In the genomic region with DNA sequence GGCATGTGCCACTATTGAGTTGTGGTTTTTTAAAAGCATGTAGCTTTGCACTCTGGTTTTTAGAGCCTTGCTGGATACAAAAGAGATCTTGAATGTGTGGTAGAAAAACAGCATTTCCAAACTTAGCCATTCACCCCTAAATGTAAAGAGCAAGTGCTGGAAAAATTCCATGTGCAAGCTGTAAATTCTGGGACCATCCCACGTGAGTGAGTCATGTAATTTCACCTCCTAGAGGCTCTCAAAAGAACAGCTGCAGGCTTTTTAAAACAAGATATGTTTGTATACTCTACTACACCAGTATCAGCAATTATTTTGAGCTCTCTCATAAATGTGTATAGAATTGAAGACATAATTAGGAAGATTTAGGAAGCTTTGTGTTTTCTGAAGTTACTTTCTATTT, we compare ENCODE assay signal across 15 mouse cellular contexts.
DNase-seq lines count a peak whose midpoint lies in the region; ATAC-seq and TF ChIP-seq lines count a peak whose summit lies in the region.
"Had no signal": no experiment of that assay in that cellular context is flagged by ENCODE, and none has a peak within 500 bp of the region (broad histone marks: within the 10 kb centered on the region; RNA-seq: fewer than 3 reads in every experiment).

No protein-coding gene starts in this region.

- WGBS in kidney, embryonic 14.5 days = 10% methylated on average over 1 of the region's 1 CpGs
- WGBS in forebrain, postnatal 0 days = 15% methylated on average over 1 of the region's 1 CpGs

- no peak overlapping the region for H3K4me3 ChIP-seq in kidney, embryonic 14.5 days (ENCODE audit: low read length)
- no peak overlapping the region for H3K4me3 ChIP-seq in left cerebral cortex, adult 2 months
- no peak overlapping the region for H3K4me3 ChIP-seq in forebrain, postnatal 0 days (ENCODE audit: low read depth, low read length)
- H3K4me3 ChIP-seq: heart, embryonic 12.5 days; intestine, embryonic 15.5 days had no signal

- peak; percentile 30 for TF ChIP-seq CTCF in left cerebral cortex, adult 2 months (IDR thresholded peaks at IDR 0.05)
- no peak for TF ChIP-seq CTCF in forebrain, postnatal 0 days (IDR thresholded peaks at IDR 0.05; ENCODE audit: low read depth)

- no peaks in the 10 kb centered on the region for H3K36me3 ChIP-seq in kidney, embryonic 14.5 days (ENCODE audit: control insufficient read depth, insufficient read depth, low read length)
- H3K36me3 ChIP-seq in forebrain, postnatal 0 days (ENCODE audit: insufficient read depth) = no peaks in the 10 kb centered on the region
- H3K36me3 ChIP-seq: G1E; heart, embryonic 12.5 days; intestine, embryonic 15.5 days had no signal

- DNase-seq in kidney, adult 8-10 months = no peak
- peak; percentile 29 to 60 for DNase-seq in right cerebral cortex, adult 2 months (ENCODE audit: low spot score in 2 of 2)
- no peak for DNase-seq in right cerebral cortex, postnatal 10 days (ENCODE audit: low spot score in 2 of 2)
- DNase-seq in left cerebral cortex, adult 2 months (ENCODE audit: extremely low spot score in 1 of 2, low spot score in 2 of 2) = peak; percentile 21
- DNase-seq in forebrain, postnatal 0 days = no peak
- no peak for DNase-seq in c-Kit-positive CD71-positive TER-119-positive erythroid progenitor cells, embryonic 14.5 days (ENCODE audit: low spot score)
- DNase-seq: cerebellum, adult 11-12 months; gastrocnemius, postnatal 36 days; thymus, postnatal 36 days had no signal

- H3K4me2 ChIP-seq in kidney, embryonic 14.5 days (replicated peaks; ENCODE audit: low read depth, low read length) = no peak overlapping the region
- H3K4me2 ChIP-seq in forebrain, postnatal 0 days (ENCODE audit: low read depth) = no peak overlapping the region
- H3K4me2 ChIP-seq: heart, embryonic 12.5 days; intestine, embryonic 15.5 days had no signal

- H3K27ac ChIP-seq in kidney, embryonic 14.5 days (ENCODE audit: low read depth, low read length) = peak overlapping the region; percentile 59; the same call in 1 of the 2 replicates
- no peak overlapping the region for H3K27ac ChIP-seq in left cerebral cortex, adult 2 months
- no peak overlapping the region for H3K27ac ChIP-seq in forebrain, postnatal 0 days (ENCODE audit: low read depth, low read length)
- H3K27ac ChIP-seq: intestine, embryonic 15.5 days had no signal

- no peaks in the 10 kb centered on the region for H3K4me1 ChIP-seq in kidney, embryonic 14.5 days (ENCODE audit: control insufficient read depth, insufficient read depth, low read length)
- no peaks in the 10 kb centered on the region for H3K4me1 ChIP-seq in forebrain, postnatal 0 days (ENCODE audit: insufficient read depth)
- H3K4me1 ChIP-seq: heart, embryonic 12.5 days; intestine, embryonic 15.5 days had no signal

- intact Hi-C loops in left cerebral cortex, adult 2 months (cut with DNase I) = loop anchor here (10.0 kb wide), 1 partner anchor 129 kb away; no protein-coding TSS in a partner anchor

- ATAC-seq in kidney, embryonic 14.5 days (ENCODE audit: low FRiP score, low TSS enrichment) = 0 out of 2 replicates have a peak, but pooled peaks have one; percentile 64
- ATAC-seq in forebrain, postnatal 0 days = no peak
- ATAC-seq: activated CD4-positive, CD25-positive, alpha-beta regulatory T cell, adult 4 months; forebrain, embryonic 16.5 days; intestine, embryonic 15.5 days had no signal

- no peaks in the 10 kb centered on the region for H3K27me3 ChIP-seq in kidney, embryonic 14.5 days (ENCODE audit: control insufficient read depth, insufficient read depth, low read length)
- H3K27me3 ChIP-seq in forebrain, postnatal 0 days (ENCODE audit: insufficient read depth, low read length) = no peaks in the 10 kb centered on the region
- H3K27me3 ChIP-seq: heart, embryonic 12.5 days; intestine, embryonic 15.5 days had no signal

- no peak overlapping the region for H3K9ac ChIP-seq in kidney, embryonic 14.5 days (ENCODE audit: low read depth, low read length)
- no peak overlapping the region for H3K9ac ChIP-seq in forebrain, postnatal 0 days
- H3K9ac ChIP-seq: heart, embryonic 12.5 days; intestine, embryonic 15.5 days had no signal

- no peaks in the 10 kb centered on the region for H3K9me3 ChIP-seq in kidney, embryonic 14.5 days (ENCODE audit: control insufficient read depth, low read length)
- H3K9me3 ChIP-seq in forebrain, postnatal 0 days (ENCODE audit: low read length) = no peaks in the 10 kb centered on the region
- H3K9me3 ChIP-seq: G1E; intestine, embryonic 15.5 days had no signal

Comparison
In these comparisons a context has a peak if more than half of its experiments do, and no peak if none do; other contexts are left out.
1. DNase-seq: peak in right cerebral cortex, adult 2 months (2 of 2) and left cerebral cortex, adult 2 months (2 of 2); none in kidney, adult 8-10 months (0 of 2), right cerebral cortex, postnatal 10 days (0 of 2), forebrain, postnatal 0 days (single experiment) and c-Kit-positive CD71-positive TER-119-positive erythroid progenitor cells, embryonic 14.5 days (single experiment).